Mouse (Mus musculus): ENCODE measurements around the gene Grik4. TPM values are rescaled to one million over a fixed set of nuclear protein-coding genes. Genes with fewer than 3 reads are reported as not detected.
"Not testable (repeated sequence)": the region's sequence is repeated elsewhere in the genome, so short reads cannot be mapped to it uniquely, and the experiment has no call there.

Gene Grik4
- 1.4 and 2.5 TPM in 2 replicates for polyA plus RNA-seq (2014; fragmentation: Nextera tagmentation; extraction: Ambion mirVana)

DNA sequence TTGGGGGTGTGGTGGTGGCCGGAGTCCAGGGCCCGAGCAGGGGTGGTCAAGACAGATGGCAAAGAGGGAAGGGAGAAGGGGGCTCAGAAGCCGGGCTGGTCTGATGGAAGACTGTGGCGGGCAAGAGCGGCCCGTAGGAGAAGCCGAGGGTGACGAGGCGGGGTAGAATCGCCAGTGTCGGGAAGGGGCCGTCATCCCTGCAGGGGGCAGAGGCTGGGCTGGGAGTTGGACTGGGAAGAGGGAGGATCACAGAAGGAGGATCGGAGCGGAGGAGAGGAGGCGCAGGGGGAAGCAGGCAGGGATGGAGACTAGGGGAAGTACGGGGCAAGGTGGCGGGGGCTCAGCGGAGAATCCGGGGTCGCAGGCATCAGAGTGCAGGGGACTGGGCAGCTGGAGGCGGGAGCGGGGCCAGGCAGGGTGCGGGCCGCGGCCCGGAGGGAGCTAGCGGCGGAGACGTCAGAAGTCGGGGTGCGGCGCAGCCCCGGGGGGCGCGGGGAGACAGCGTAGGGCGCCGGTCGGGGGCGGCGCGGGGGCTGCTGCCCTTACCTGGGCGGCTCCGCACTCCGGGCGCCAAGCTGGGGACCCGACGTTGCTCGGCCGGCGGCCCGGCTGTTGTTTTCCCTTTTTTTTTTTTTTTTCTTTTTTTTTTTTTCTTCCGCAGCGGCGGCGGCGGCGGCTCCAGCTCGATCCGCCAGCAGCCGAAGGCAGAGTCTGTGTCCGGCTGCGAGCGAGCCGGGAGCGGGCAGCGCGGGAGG is at the start of gene Grik4:
Gene Grik4 (minus strand): TSS at position 713 of the 755 bp plus-strand sequence.
- Histone ChIP-seq H3K9ac (ENCODE audit: low read length) (peak within 1 kb of the TSS; percentile 77), H3K4me3 (ENCODE audit: low read depth, low read length) (peak within 1 kb of the TSS; percentile 69), H3K36me3 (ENCODE audit: control insufficient read depth, insufficient read depth, low read length) (no peaks in the 10 kb centered on the region), H3K4me1 (ENCODE audit: control insufficient read depth, insufficient read depth, low read length) (0 out of 2 replicates have a peak, but pooled peaks cover 4% of the 10 kb centered on the region), H3K27ac (ENCODE audit: low read depth, low read length) (no peak within 1 kb of the TSS), H3K9me3 (ENCODE audit: control insufficient read depth, low read length) (no peaks in the 10 kb centered on the region), H3K27me3 (ENCODE audit: control insufficient read depth, insufficient read depth, low read length) (peaks cover 6% of the 10 kb centered on the region; the same call in 1 of the 2 replicates), H3K4me2 (ENCODE audit: low read depth) (peak within 1 kb of the TSS; percentile 95)
- DNase-seq (ENCODE audit: low spot score) (peak; percentile 54), ATAC-seq (ENCODE audit: insufficient read depth, low FRiP score, low TSS enrichment) (peak; percentile 82)
- WGBS: under 1% methylated on average over 35 of the region's 68 CpGs

DNA sequence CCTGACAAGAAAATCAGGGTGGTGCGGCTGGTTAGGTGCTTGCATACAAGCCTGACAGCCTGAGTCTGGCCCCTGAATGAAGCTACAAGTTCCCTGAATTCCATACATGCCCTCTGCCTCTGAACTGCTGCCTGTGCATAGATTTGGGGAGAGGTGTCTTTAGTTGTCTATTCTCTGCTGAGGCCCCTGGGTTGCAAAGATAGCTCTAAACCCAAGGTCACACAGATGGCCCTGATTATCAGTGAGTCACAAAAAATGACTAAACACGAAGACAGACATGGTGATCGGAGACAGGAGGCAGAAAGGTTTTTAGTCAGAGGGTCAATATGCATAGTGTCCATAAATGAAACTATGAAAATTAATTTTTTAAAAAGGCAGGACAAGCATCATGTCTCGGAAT is 49.4 kb upstream of the Grik4 start:
- Histone ChIP-seq H3K4me2 (ENCODE audit: low read depth) (no peak overlapping the region), H3K36me3 (ENCODE audit: control insufficient read depth, insufficient read depth, low read length) (peaks cover 18% of the 10 kb centered on the region), H3K9me3 (ENCODE audit: control insufficient read depth, low read length) (no peaks in the 10 kb centered on the region), H3K4me1 (ENCODE audit: control insufficient read depth, insufficient read depth, low read length) (no peaks in the 10 kb centered on the region), H3K27me3 (ENCODE audit: control insufficient read depth, insufficient read depth, low read length) (no peaks in the 10 kb centered on the region), H3K27ac (ENCODE audit: low read depth, low read length) (no peak overlapping the region), H3K9ac (ENCODE audit: low read length) (no peak overlapping the region), H3K4me3 (ENCODE audit: low read depth, low read length) (no peak overlapping the region)
- no peak for DNase-seq (ENCODE audit: low spot score)
- 93% methylated on average over 4 of the region's 4 CpGs for WGBS
- no peak for ATAC-seq (ENCODE audit: insufficient read depth, low FRiP score, low TSS enrichment)

DNA sequence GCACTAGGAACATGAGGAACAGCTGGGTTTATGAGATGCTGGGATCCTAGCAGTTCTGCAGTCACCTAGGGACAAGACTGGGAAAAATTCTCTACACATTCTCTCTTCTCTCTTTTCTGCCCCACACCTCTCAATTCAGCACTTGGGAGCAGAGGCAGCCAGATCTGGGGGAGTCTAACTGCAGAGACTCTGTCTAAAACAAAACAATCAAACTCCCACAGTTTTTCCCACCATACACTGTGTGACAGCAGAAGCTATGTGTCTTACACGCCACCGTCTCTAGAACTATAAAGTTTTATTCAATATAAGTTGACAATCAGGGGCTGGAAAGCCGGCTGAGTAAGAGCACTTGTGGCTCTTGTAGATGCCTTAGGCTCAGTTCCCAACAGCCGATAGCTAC is 43.7 kb upstream of the Grik4 start:
- H3K36me3 ChIP-seq (ENCODE audit: control insufficient read depth, insufficient read depth, low read length): peaks cover 5% of the 10 kb centered on the region; the same call in 1 of the 2 replicates
- no peak overlapping the region for H3K27ac ChIP-seq (ENCODE audit: low read depth, low read length)
- 92% methylated on average over 4 of the region's 4 CpGs for WGBS
- no peak overlapping the region for H3K4me2 ChIP-seq (ENCODE audit: low read depth)
- H3K9ac ChIP-seq (ENCODE audit: low read length): no peak overlapping the region
- no peak overlapping the region for H3K4me3 ChIP-seq (ENCODE audit: low read depth, low read length)
- H3K4me1 ChIP-seq (ENCODE audit: control insufficient read depth, insufficient read depth, low read length): no peaks in the 10 kb centered on the region
- DNase-seq (ENCODE audit: low spot score) (no peak), ATAC-seq (ENCODE audit: insufficient read depth, low FRiP score, low TSS enrichment) (no peak)
- no peaks in the 10 kb centered on the region for H3K27me3 ChIP-seq (ENCODE audit: control insufficient read depth, insufficient read depth, low read length)
- H3K9me3 ChIP-seq (ENCODE audit: control insufficient read depth, low read length): no peaks in the 10 kb centered on the region

DNA sequence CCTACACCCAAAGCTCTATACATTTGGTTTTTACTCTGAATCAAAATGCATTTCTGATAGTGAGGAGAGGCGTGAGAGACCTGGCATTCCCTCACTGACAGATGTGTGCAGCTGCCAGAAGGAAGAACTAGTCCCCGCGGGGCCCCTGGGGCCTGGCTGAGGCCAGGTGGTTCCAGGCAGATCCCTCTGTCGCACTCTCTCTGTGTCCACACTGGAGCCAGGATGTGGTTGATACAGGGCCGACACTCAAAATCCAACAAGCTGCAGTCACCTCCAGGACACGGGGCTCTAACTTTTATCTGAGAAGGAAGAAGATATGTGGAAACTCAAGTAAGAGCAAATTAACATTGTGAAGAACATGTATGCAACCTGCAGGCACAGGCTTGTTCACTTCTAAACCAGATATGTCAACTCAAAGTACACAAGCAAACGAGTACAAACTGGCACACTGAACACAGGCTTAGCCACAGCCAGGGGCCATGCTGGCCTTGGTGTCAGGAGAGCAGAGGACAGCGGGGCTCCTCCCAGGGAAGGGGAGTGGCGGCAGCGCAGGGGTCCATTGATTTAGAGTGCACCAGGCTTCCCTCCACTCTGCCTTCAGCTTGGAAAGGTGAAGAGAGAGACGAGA is 24.7 kb upstream of the Grik4 start:
- no peak overlapping the region for H3K27ac ChIP-seq (ENCODE audit: low read depth, low read length)
- no peak for DNase-seq (ENCODE audit: low spot score)
- H3K9ac ChIP-seq (ENCODE audit: low read length): no peak overlapping the region
- H3K36me3 ChIP-seq (ENCODE audit: control insufficient read depth, insufficient read depth, low read length): peaks cover 7% of the 10 kb centered on the region
- no peaks in the 10 kb centered on the region for H3K27me3 ChIP-seq (ENCODE audit: control insufficient read depth, insufficient read depth, low read length)
- ATAC-seq (ENCODE audit: insufficient read depth, low FRiP score, low TSS enrichment): no peak
- no peak overlapping the region for H3K4me3 ChIP-seq (ENCODE audit: low read depth, low read length)
- whole genome bisulfite sequencing: 76% methylated on average over 11 of the region's 11 CpGs
- H3K9me3 ChIP-seq (ENCODE audit: control insufficient read depth, low read length): no peaks in the 10 kb centered on the region
- no peak overlapping the region for H3K4me2 ChIP-seq (ENCODE audit: low read depth)
- H3K4me1 ChIP-seq (ENCODE audit: control insufficient read depth, insufficient read depth, low read length): no peaks in the 10 kb centered on the region

DNA sequence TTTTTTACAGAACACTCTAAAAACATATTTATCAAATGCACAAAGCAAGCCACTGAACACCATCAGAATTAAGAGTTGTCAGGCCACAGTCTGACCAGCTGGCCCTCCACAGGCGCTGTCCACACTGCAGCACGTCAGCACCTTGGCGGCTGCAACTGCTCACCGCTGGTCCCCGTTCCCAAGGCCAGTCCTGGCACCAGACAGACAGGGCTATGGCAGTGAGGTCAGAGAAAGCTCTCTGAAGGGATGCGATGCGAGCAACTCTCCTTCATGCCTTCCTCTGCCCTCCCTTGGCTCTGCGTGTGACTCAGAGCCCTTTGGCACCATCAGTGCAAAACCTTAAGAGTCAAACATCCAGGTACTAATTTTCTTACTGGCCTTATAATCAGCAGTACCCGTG is 23.4 kb upstream of the Grik4 start:
- Histone ChIP-seq H3K4me2 (ENCODE audit: low read depth) (no peak overlapping the region), H3K36me3 (ENCODE audit: control insufficient read depth, insufficient read depth, low read length) (peaks cover 7% of the 10 kb centered on the region), H3K27ac (ENCODE audit: low read depth, low read length) (no peak overlapping the region), H3K27me3 (ENCODE audit: control insufficient read depth, insufficient read depth, low read length) (no peaks in the 10 kb centered on the region), H3K9me3 (ENCODE audit: control insufficient read depth, low read length) (no peaks in the 10 kb centered on the region), H3K4me1 (ENCODE audit: control insufficient read depth, insufficient read depth, low read length) (no peaks in the 10 kb centered on the region), H3K4me3 (ENCODE audit: low read depth, low read length) (no peak overlapping the region), H3K9ac (ENCODE audit: low read length) (no peak overlapping the region)
- WGBS: 86% methylated on average over 9 of the region's 9 CpGs
- ATAC-seq (ENCODE audit: insufficient read depth, low FRiP score, low TSS enrichment) (no peak), DNase-seq (ENCODE audit: low spot score) (no peak)

DNA sequence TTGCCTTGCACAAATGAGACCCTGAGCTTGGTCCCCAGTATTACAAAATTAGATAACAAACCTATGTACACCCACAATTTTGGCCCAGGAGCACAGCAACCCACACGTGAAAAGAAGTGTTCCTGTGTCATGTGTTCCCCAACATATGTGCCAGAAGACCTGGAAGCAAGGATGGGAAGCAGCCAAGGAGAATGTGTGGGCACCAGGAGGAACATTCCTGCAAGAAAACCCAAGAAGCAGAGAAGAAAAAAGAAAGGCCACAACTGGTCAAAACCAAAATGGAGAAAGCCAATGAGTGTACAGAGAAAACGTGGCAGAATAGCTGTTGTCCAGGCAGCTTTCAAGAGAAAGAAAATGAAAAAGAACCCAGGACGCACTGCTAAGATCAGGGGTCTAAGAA is 20.5 kb upstream of the Grik4 start:
- not testable (repeated sequence) for H3K4me3 ChIP-seq (ENCODE audit: low read depth, low read length); H3K4me1 ChIP-seq (ENCODE audit: control insufficient read depth, insufficient read depth, low read length); H3K9me3 ChIP-seq (ENCODE audit: control insufficient read depth, low read length); DNase-seq (ENCODE audit: low spot score); H3K27me3 ChIP-seq (ENCODE audit: control insufficient read depth, insufficient read depth, low read length); H3K4me2 ChIP-seq (ENCODE audit: low read depth); H3K9ac ChIP-seq (ENCODE audit: low read length); ATAC-seq (ENCODE audit: insufficient read depth, low FRiP score, low TSS enrichment); H3K27ac ChIP-seq (ENCODE audit: low read depth, low read length); H3K36me3 ChIP-seq (ENCODE audit: control insufficient read depth, insufficient read depth, low read length)
- 82% methylated on average over 2 of the region's 3 CpGs for WGBS

DNA sequence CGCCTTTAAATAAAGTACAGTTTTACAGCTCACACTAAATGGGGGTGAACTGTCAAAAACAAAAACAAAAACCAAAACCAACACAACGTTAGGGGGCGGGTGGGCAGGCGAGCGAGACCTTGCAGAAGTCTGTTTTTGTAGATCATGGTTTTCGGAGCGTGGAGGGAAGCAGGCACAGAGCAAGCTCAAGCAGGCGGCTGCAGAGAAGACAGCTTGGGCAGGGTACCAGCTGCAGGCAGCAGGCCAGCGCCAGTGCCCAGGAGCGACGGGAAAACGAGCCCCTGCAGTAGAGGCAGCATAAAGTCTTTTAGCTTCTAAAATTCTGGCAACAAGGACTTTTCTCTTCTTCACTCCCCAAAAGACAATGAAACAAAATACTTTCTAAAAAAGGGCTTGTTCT is 20.1 kb upstream of the Grik4 start:
- Histone ChIP-seq H3K4me1 (ENCODE audit: control insufficient read depth, insufficient read depth, low read length) (no peaks in the 10 kb centered on the region), H3K27me3 (ENCODE audit: control insufficient read depth, insufficient read depth, low read length) (no peaks in the 10 kb centered on the region), H3K4me3 (ENCODE audit: low read depth, low read length) (no peak overlapping the region), H3K9ac (ENCODE audit: low read length) (no peak overlapping the region), H3K36me3 (ENCODE audit: control insufficient read depth, insufficient read depth, low read length) (peaks cover 7% of the 10 kb centered on the region), H3K9me3 (ENCODE audit: control insufficient read depth, low read length) (no peaks in the 10 kb centered on the region), H3K4me2 (ENCODE audit: low read depth) (no peak overlapping the region), H3K27ac (ENCODE audit: low read depth, low read length) (no peak overlapping the region)
- DNase-seq (ENCODE audit: low spot score) (no peak), ATAC-seq (ENCODE audit: insufficient read depth, low FRiP score, low TSS enrichment) (no peak)
- WGBS: 85% methylated on average over 12 of the region's 12 CpGs

DNA sequence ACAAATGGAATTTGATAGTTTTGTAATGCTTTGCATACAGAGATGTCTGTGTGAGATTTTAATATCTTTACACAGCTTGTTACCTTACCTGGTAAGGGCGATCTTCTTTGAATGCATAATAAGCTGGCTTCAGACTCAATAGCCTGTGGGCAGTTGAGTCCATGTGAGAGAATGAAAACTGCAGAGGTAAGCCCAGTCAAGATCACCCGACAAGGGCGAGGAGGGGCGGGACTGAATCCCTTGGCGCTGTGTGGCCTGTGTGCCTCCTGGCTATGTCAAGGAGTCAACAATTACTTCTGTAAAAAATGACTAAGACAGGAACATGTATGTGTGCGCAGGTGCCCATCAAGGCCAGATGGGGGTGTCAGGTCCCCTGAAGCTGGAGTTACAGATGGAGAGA is 18.2 kb upstream of the Grik4 start:
- DNase-seq (ENCODE audit: low spot score): no peak
- Histone ChIP-seq H3K9ac (ENCODE audit: low read length) (no peak overlapping the region), H3K4me1 (ENCODE audit: control insufficient read depth, insufficient read depth, low read length) (no peaks in the 10 kb centered on the region; the same call in none of the 2 replicates), H3K9me3 (ENCODE audit: control insufficient read depth, low read length) (no peaks in the 10 kb centered on the region), H3K27me3 (ENCODE audit: control insufficient read depth, insufficient read depth, low read length) (no peaks in the 10 kb centered on the region), H3K27ac (ENCODE audit: low read depth, low read length) (no peak overlapping the region), H3K4me2 (ENCODE audit: low read depth) (no peak overlapping the region), H3K4me3 (ENCODE audit: low read depth, low read length) (no peak overlapping the region), H3K36me3 (ENCODE audit: control insufficient read depth, insufficient read depth, low read length) (peaks cover 2% of the 10 kb centered on the region; the same call in 1 of the 2 replicates)
- no peak for ATAC-seq (ENCODE audit: insufficient read depth, low FRiP score, low TSS enrichment)
- WGBS: 86% methylated on average over 6 of the region's 6 CpGs

DNA sequence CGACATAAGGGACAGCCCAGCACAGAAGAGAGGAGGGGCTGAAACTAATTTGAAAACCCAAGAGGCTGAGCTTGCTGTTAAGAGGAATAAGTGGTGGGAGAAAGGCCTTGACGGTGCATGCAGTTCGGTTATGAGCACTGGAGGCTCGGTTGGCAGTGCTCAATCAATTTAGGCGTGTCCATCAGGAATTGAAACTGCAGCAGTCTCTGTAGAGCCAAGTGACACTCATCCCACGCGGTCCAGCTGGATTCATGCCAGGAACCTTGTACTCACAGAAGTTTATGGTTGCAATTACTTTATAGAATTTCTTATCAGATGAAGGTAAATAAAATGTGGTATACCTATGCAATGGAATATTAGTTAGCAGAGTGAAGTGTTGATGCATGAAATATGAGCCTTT is 14.1 kb upstream of the Grik4 start:
- H3K9me3 ChIP-seq (ENCODE audit: control insufficient read depth, low read length): no peaks in the 10 kb centered on the region
- no peaks in the 10 kb centered on the region for H3K36me3 ChIP-seq (ENCODE audit: control insufficient read depth, insufficient read depth, low read length)
- H3K4me2 ChIP-seq (ENCODE audit: low read depth): no peak overlapping the region
- no peak overlapping the region for H3K4me3 ChIP-seq (ENCODE audit: low read depth, low read length)
- ATAC-seq (ENCODE audit: insufficient read depth, low FRiP score, low TSS enrichment) (no peak), DNase-seq (ENCODE audit: low spot score) (no peak)
- no peak overlapping the region for H3K27ac ChIP-seq (ENCODE audit: low read depth, low read length)
- no peaks in the 10 kb centered on the region for H3K27me3 ChIP-seq (ENCODE audit: control insufficient read depth, insufficient read depth, low read length)
- no peak overlapping the region for H3K9ac ChIP-seq (ENCODE audit: low read length)
- 72% methylated on average over 7 of the region's 7 CpGs for WGBS
- H3K4me1 ChIP-seq (ENCODE audit: control insufficient read depth, insufficient read depth, low read length): peaks cover 9% of the 10 kb centered on the region
